Mouse (Mus musculus) liver, adult 2 months (tissue): Measurements from ENCODE around the gene Nup210.

Experiments used
- CTCF ChIP-seq: fragments of 200-500 bp; IDR thresholded peaks from 2 replicates; pipeline ENCODE4 v1.5.1; 2011; ENCODE audit warnings: low read depth, low read length, control low read depth
- POLR2A ChIP-seq: fragments of 200-500 bp; IDR thresholded peaks from 2 replicates; pipeline ENCODE4 v1.6.1; 2011; ENCODE audit warnings: low read length, control low read depth; ENCODE audit not compliant: insufficient read depth; ENCODE audit errors: extremely low read depth

GRCm38 (mm10) chr6:91003310-91003995 lies 113.2 kb downstream of the Nup210 start:
- no peak for TF ChIP-seq CTCF
- TF ChIP-seq POLR2A, result no peak
